Mouse (Mus musculus): ENCODE measurements around the gene Zfp503. TPM values are rescaled to one million over a fixed set of nuclear protein-coding genes. Genes with fewer than 3 reads are reported as not detected.

The Zfp503 gene
- total and polyA plus RNA-seq, 3 experiments = 0.96 to 2.1 TPM; not detected in 1

GRCm38 (mm10) chr14:22014315-22014714 is 24.9 kb upstream of the Zfp503 start:
- DNase-seq (ENCODE audit: low read depth, low spot score) = no peak
- Histone ChIP-seq H3K27me3 (ENCODE audit: control insufficient read depth in 1 of 2, insufficient read depth in 2 of 2, low read length in 2 of 2) (no peaks in the 10 kb centered on the region), H3K4me1 (ENCODE audit: control insufficient read depth in 1 of 2, insufficient read depth in 2 of 2, low read length in 2 of 2) (peaks cover 0 to 3% of the 10 kb centered on the region in 2 experiments; a peak in 2 of 4 replicates)

DNA sequence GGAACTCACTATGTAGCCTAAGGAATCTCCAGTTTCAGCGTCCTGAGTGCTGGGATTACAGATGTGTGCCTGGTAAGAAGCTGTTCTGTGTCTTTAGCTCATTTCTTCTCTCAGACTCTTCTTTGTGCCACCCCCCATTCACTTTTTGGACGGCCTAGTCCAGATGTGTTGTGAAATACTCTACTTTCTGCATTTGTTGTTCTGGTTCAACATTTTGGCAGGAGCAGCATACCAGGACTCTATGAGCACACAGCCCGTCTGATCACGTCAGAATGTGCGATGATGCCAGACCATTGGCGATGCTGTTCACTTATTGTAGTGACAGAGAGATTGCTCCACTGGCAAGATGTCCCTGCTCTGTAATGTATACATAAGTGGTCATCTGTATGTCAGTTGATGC is 17.6 kb upstream of the Zfp503 start:
- TF ChIP-seq RCOR1 (IDR thresholded peaks at IDR 0.05; ENCODE audit: low read depth, low read length) (no peak), HCFC1 (IDR thresholded peaks at IDR 0.05; ENCODE audit: low read depth, low read length) (no peak), NRF1 (IDR thresholded peaks at IDR 0.05; ENCODE audit: insufficient read depth, low read depth, low read length, poor library complexity, severe bottlenecking) (no peak), RAD21 (IDR thresholded peaks at IDR 0.05; ENCODE audit: low read depth, low read length) (no peak)
- Histone ChIP-seq H3K9ac (ENCODE audit: control insufficient read depth, low read depth, low read length, poor library complexity, severe bottlenecking) (no peak overlapping the region), H3K4me1 (ENCODE audit: control insufficient read depth in 1 of 2, insufficient read depth in 2 of 2, low read length in 2 of 2) (no peaks in the 10 kb centered on the region), H3K9me3 (replicated peaks; ENCODE audit: insufficient read depth, low read length) (no peaks in the 10 kb centered on the region), H3K36me3 (ENCODE audit: control insufficient read depth in 1 of 2, insufficient read depth in 2 of 2, low read length in 2 of 2) (no peaks in the 10 kb centered on the region), H3K79me2 (ENCODE audit: control insufficient read depth, insufficient read depth, low read length, poor library complexity) (no peaks in the 10 kb centered on the region), H3K27ac (ENCODE audit: control insufficient read depth, low read depth, low read length) (no peak overlapping the region), H3K4me3 (ENCODE audit: control insufficient read depth in 1 of 2, insufficient read depth in 1 of 2, low read depth in 2 of 2, low read length in 2 of 2) (no peak overlapping the region), H3K27me3 (ENCODE audit: control insufficient read depth in 1 of 2, insufficient read depth in 2 of 2, low read length in 2 of 2) (no peaks in the 10 kb centered on the region)
- no peak for DNase-seq (ENCODE audit: low read depth, low spot score)

More at GRCm38 (mm10) chr14:22014315-22014714, 24.9 kb upstream of the Zfp503 start:
- Histone ChIP-seq H3K36me3 (ENCODE audit: control insufficient read depth in 1 of 2, insufficient read depth in 2 of 2, low read length in 2 of 2) (no peaks in the 10 kb centered on the region), H3K79me2 (ENCODE audit: control insufficient read depth, insufficient read depth, low read length, poor library complexity) (no peaks in the 10 kb centered on the region; the same call in 1 of the 2 replicates), H3K27ac (ENCODE audit: control insufficient read depth, low read depth, low read length) (no peak overlapping the region), H3K9me3 (replicated peaks; ENCODE audit: insufficient read depth, low read length) (no peaks in the 10 kb centered on the region), H3K4me3 (ENCODE audit: control insufficient read depth in 1 of 2, insufficient read depth in 1 of 2, low read depth in 2 of 2, low read length in 2 of 2) (no peak overlapping the region), H3K9ac (ENCODE audit: control insufficient read depth, low read depth, low read length, poor library complexity, severe bottlenecking) (no peak overlapping the region)
- TF ChIP-seq TAL1 (IDR thresholded peaks at IDR 0.05; ENCODE audit: low read length) (no peak), TBP (IDR thresholded peaks at IDR 0.05; ENCODE audit: low read depth, low read length) (no peak), NELFE (IDR thresholded peaks at IDR 0.05; ENCODE audit: low read depth, low read length) (no peak), TCF12 (IDR thresholded peaks at IDR 0.05; ENCODE audit: low read depth, low read length) (no peak), MAZ (IDR thresholded peaks at IDR 0.05; ENCODE audit: low read depth, low read length) (no peak)

- no peak for DNase-seq (ENCODE audit: low read depth, low spot score)
- Histone ChIP-seq H3K9ac (ENCODE audit: control insufficient read depth, low read depth, low read length, poor library complexity, severe bottlenecking) (no peak overlapping the region), H3K27me3 (ENCODE audit: control insufficient read depth in 1 of 2, insufficient read depth in 2 of 2, low read length in 2 of 2) (no peaks in the 10 kb centered on the region)
These were observed 15.5 kb upstream of the Zfp503 start for GRCm38 (mm10) chr14:22004943-22005342.

More at GRCm38 (mm10) chr14:22004943-22005342, 15.5 kb upstream of the Zfp503 start:
- no peak overlapping the region for H3K4me3 ChIP-seq (ENCODE audit: control insufficient read depth in 1 of 2, insufficient read depth in 1 of 2, low read depth in 2 of 2, low read length in 2 of 2)
- TF ChIP-seq POLR2AphosphoS2 (IDR thresholded peaks at IDR 0.05; ENCODE audit: low read length) (no peak), JUND (IDR thresholded peaks at IDR 0.05; ENCODE audit: low read depth, low read length) (no peak), MYC (IDR thresholded peaks at IDR 0.05; ENCODE audit: low read depth, low read length) (no peak), GATA1 (IDR thresholded peaks at IDR 0.05; ENCODE audit: low read depth, low read length) (no peak), GABPA (IDR thresholded peaks at IDR 0.05; ENCODE audit: low read depth, low read length) (no peak), CHD1 (IDR thresholded peaks at IDR 0.05; ENCODE audit: low read depth, low read length) (no peak), KAT2A (conservative IDR thresholded peaks at IDR 0.05; ENCODE audit: low read depth, low read length) (no peak), TCF12 (IDR thresholded peaks at IDR 0.05; ENCODE audit: low read depth, low read length) (no peak), MAZ (IDR thresholded peaks at IDR 0.05; ENCODE audit: low read depth, low read length) (no peak), TAL1 (IDR thresholded peaks at IDR 0.05; ENCODE audit: low read length) (no peak), EP300 (IDR thresholded peaks at IDR 0.05; ENCODE audit: low read depth in 1 of 2, low read length in 2 of 2) (no peak), RCOR1 (IDR thresholded peaks at IDR 0.05; ENCODE audit: low read depth, low read length) (no peak), NRF1 (IDR thresholded peaks at IDR 0.05; ENCODE audit: insufficient read depth, low read depth, low read length, poor library complexity, severe bottlenecking) (no peak), SMC3 (IDR thresholded peaks at IDR 0.05; ENCODE audit: low read depth, low read length) (no peak)
- H3K36me3 ChIP-seq (ENCODE audit: control insufficient read depth in 1 of 2, insufficient read depth in 2 of 2, low read length in 2 of 2) = no peaks in the 10 kb centered on the region
- no peak overlapping the region for H3K27ac ChIP-seq (ENCODE audit: control insufficient read depth, low read depth, low read length)
- H3K79me2 ChIP-seq (ENCODE audit: control insufficient read depth, insufficient read depth, low read length, poor library complexity) = no peaks in the 10 kb centered on the region
- H3K9me3 ChIP-seq (replicated peaks; ENCODE audit: insufficient read depth, low read length) = no peaks in the 10 kb centered on the region
- H3K4me1 ChIP-seq (ENCODE audit: control insufficient read depth in 1 of 2, insufficient read depth in 2 of 2, low read length in 2 of 2) = no peaks in the 10 kb centered on the region

All from MEL (cell line).